Mouse (Mus musculus): Measurements from ENCODE around the gene Ubap2.

Ubap2 gene

DNA sequence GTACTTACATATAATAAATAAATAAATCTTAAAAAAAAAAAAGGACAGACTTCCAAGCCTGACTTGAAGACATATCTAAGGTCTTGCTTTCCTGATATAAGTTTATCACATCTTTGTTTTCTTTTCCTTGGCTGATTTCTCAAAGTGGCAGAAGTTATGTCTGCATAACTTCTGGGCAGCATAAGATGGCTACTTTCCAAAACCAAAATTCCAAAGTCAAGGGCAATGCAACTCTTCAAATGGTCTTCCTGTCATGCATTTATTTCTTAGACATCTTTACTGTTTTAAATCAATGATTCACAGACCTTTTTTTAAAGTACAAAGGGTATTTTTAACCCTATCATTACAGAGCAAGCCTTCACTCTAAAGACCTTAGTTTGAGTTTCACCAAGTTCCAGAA lies 14.3 kb downstream of the Ubap2 start:
- DNase-seq (ENCODE audit: low spot score in 2 of 2), result no peak

DNA sequence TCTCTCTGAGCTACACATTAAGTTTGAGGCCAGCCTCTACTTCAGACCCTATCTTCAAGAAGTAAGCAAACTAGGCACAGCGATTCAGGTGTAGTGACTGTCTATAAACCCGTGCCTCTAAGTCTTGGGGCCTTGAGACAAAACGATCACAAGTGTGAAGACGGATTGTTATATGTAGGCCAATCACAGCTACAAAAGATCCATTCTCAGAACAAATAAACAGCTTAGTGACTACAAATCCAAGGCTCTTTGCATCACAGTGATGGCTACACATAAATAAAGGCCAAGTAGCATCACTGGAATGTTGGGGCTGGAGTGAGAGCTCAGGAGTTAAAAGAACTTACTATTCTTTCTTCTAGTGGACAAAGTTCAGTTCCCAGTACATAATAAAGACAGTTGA lies 15.9 kb downstream of the Ubap2 start:
- no peak for DNase-seq (ENCODE audit: low spot score in 2 of 2)

DNA sequence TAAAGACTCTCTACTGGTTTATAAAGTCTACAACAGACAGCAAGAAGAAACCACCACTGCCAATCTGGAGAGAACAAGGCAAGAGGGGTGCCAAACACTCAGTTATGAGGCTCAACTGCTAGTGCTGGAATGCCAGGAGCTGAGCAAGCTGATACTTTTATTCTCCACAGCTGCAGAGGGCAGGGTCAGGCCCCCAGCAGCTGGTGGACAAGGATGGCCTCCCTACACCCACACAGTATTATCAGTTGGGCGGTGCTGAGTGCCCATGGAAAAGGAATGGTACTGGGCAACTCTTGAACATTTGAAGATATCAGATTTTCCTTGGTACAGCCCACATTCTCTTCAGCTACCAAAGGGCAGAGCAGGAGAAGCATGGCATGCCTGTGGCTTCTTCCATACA lies 17.2 kb downstream of the Ubap2 start:
- DNase-seq (ENCODE audit: low spot score in 2 of 2), result no peak

DNA sequence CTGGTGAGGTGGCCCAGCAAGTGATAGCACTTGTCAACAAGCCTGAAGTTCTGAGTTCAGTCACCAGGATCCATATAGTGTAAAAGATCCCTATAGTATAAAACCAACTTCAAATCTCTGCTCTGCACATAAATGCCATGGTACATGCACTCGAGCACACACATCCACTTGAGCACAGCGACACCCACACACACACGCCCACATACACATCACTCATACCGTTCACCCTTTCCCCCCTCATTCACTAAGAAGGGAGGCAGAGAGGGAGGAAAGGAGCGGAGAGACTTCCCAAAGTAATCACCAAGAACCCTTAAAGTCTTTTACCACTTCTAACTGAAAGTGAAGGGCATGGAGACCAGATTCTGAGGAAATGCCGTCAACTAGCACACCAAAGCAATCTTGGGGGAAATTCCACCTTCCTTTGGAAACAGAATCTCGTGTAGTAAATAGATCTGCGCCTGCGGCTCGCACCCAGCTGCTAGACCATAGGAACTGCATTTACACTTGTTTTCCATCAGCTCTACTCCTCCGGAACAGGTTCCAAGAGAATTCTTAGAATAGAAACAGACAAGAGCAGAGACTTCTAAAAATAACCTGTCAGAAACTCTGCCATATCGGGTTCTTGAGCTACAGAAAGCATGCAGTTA lies 19.3 kb downstream of the Ubap2 start:
- peak; percentile 5 to 9 for DNase-seq (ENCODE audit: low spot score in 2 of 2)

DNA sequence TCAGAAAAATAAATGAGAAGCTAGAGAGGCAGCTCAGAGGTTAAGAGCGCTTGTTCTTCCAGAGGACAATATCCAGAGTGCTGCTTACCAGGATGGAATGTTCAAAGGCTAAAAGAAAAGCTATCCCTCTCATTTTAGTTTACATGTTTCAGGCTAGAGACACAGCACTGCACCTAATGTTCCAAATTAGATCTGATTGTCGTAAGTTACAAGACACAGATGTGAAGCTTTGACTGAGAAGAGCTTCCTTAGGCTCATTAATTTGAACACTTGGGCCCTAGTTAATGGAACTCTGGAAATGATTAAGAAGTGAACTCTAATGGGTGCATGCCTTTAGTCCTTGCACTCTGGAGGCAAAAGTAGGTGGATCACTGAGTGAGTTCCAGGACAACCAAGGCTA lies 21.2 kb downstream of the Ubap2 start:
- DNase-seq (ENCODE audit: low spot score in 2 of 2), result no peak

DNA sequence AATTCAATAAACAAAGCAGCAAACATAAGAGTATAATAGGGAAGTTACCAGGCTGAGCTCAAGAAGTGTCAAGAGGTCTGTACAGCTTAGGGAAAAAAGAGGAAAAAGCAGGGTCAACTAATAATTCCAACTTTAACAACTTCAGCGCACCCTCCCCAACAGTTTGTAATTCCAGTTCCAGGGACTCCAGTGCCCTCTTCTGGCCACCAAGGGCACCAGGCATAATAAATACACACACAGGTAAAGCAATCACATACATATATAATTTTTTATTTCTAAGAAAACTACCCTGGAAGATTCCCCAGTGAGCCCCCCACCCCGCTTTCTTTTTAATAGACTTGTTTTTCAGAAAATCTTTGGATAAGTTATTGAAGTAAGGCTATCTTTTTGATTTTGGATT lies 29.5 kb downstream of the Ubap2 start:
- no peak for DNase-seq (ENCODE audit: low spot score in 2 of 2)

DNA sequence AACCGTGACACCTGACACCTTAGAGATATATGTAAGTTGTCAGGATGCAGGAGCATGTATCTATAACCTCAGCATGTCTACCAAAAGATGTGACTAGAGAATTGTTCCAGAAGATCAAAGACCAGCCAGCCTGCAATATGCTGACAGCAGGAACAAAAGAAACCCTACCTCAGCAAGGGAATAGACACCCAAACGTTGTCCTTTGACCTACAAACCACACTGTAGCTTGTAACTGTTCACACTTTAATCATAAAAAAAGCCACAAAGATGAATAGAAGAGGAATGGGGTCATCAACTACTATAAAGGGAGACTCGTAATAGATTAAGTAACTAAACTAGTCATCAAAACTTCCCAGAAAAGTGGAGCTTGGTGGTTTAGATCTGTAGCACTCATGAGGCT lies 34.0 kb downstream of the Ubap2 start:
- DNase-seq (ENCODE audit: low spot score in 2 of 2), result no peak

DNA sequence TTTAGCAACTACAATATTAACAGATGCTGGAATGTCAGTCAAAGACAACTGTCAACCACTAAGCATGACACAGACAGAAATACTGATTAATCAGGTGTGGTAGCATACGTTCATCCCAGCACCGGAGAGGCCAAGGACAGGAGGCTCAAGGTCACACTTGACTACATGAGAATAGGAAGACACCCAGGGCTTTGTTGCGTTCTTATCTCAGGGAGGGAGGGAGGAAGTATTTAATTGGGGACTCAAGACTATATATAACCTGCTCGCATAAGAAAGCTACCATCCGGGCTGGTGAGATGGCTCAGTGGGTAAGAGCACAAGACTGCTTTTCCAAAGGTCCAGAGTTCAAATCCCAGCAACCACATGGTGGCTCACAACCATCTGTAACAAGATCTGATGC lies 39.3 kb downstream of the Ubap2 start:
- no peak for DNase-seq (ENCODE audit: low spot score in 2 of 2)

DNA sequence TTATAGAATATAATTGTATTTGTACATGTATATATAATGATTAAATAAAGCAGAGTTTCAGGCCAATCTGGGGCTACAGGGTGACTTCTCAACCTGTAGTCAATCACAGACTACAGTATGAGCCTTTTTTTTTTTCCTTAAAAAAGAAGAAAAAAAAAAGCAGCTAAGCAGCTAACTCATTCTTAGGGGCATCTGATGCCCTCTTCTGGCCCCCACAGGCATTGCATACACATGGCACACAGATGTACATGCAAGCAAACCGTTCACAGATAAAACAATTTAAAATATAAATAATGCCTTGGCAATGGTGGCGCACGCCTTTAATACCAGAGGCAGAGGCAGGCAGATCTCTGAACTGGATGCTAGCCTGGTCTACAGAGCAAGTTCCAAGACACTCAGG lies 48.6 kb downstream of the Ubap2 start:
- DNase-seq (ENCODE audit: low spot score in 2 of 2), result peak; percentile 28 to 47

DNA sequence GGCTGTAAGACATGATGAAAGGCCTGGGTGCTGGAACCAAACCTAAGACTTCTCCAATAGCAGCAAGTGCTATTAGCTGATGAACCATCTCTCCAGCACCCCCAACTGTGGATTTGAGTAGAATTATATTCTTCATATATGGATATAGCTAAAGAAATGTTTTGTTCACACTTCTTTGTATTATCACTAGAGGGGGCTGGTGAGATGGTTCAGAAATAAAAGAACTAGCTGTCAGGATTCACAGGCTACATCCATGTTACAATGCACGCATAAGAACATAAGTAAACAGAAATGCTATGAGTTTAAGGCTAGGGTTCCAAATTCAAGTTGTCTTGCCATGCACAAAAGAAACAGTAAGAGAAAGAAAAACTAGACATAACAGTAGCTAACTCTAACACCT lies 49.5 kb downstream of the Ubap2 start:
- DNase-seq (ENCODE audit: low spot score in 2 of 2), result no peak

DNA sequence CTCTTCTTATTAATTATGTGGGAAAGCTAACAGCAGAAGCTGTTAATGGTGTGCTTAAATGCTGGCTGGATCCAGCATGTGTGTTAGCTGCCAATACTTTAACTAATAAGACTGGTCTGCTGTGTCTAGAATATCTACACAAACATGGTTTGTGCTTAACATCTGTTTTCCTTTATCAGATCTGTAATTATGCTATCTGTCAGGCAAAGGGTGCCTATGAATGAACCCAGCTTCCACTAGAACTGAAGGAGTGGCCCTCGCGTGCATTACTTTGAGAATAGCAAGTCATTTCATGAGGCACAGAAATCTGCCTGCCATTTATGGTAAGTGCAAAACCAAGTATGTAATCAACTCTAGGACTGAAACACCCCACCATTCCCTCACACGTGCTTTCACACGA lies 66.9 kb downstream of the Ubap2 start:
- DNase-seq (ENCODE audit: low spot score in 2 of 2), result no peak

DNA sequence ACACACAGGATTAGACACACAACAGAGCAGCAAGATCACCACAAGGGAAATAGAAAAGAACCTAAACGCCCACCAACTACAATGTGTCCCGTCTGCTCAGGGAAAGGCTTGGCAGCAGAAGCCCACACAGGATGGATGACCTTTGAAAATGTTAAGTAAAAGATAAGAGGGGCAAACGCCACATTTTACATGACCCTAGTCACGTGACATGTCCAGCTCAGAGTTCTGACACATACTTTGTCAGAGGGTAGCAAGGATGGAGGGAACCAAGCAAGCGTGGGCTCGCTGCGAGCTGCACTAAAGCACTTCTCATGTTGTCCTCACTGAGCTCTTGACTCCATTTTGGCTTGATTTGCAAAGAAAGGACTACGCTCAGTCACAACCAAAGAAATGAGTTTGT lies 69.2 kb downstream of the Ubap2 start:
- DNase-seq (ENCODE audit: low spot score in 2 of 2), result no peak

DNA sequence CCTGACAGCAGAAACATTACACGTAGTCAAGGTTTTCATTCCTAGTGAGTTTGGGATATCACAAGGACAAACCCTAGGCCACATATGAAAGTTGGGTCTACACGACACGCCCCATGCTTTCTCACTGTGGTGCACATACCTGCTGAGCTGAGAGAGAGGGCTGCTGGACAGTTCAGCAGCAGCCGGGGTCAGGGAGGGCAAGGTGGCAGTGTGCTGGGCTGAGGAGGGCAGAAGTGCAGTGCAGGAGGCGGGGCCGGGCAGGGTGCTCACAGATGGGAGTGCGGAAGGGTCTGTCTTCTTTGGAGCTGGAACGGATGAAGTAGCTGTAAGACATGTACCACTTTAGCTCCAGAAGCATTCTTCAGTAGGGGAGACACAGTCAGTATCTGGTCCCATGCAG lies 72.8 kb downstream of the Ubap2 start:
- DNase-seq (ENCODE audit: low spot score in 2 of 2), result no peak

DNA sequence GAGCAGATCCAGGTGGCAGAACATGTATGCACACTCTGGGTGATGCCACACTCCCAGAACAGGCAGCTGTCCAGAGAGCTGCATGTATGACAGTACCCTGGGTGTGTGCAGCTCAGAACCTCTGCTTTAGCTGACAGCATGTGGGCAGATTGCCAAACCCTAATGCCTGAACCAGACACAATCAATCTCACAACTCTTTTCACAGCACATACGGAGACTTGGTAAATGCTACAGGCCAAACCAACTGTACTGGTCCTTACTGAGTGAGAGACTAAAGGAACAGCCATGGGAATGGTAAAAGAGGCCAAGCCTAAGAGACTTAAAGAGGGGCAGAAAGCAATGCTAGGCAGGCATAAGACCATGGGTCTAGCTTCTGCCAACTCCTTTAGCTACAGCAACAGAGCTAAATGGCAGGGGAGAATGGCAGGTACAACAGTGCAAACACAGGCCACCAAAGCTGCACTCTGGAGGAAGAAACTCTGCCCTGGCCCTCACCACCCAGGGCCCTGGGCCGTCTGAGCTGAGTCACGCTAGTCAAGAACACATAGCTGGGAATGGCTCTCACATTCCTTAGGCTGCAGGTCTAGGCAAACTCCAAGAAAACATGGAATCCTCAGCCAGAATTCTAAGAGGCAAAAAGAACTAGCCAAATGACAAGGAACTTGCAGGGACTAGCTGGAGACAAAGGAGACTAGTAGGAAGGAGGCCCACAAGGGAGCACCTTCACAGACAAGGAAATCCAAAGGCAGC lies 77.9 kb downstream of the Ubap2 start:
- no peak for DNase-seq (ENCODE audit: low spot score in 2 of 2)

DNA sequence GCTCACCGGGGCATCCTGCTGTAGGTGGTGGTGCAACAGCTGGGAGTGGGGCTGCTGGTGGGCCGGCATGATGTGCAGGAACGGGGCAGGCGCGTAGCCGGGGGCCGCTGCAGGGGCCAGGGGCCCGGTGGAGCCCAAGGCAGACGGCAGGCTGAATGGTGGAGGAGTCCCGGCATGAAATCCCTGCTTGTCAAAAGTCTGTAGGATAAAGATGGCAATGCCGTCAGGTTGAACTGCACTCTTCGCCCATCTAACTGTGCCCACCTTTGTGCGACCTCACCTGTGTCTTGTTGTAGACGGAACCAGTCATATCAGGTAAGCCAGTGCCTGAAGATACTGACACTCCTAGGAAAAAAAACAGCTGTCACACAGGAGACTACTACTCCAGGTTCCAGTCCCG lies 79.6 kb downstream of the Ubap2 start:
- DNase-seq (ENCODE audit: low spot score in 2 of 2), result no peak

DNA sequence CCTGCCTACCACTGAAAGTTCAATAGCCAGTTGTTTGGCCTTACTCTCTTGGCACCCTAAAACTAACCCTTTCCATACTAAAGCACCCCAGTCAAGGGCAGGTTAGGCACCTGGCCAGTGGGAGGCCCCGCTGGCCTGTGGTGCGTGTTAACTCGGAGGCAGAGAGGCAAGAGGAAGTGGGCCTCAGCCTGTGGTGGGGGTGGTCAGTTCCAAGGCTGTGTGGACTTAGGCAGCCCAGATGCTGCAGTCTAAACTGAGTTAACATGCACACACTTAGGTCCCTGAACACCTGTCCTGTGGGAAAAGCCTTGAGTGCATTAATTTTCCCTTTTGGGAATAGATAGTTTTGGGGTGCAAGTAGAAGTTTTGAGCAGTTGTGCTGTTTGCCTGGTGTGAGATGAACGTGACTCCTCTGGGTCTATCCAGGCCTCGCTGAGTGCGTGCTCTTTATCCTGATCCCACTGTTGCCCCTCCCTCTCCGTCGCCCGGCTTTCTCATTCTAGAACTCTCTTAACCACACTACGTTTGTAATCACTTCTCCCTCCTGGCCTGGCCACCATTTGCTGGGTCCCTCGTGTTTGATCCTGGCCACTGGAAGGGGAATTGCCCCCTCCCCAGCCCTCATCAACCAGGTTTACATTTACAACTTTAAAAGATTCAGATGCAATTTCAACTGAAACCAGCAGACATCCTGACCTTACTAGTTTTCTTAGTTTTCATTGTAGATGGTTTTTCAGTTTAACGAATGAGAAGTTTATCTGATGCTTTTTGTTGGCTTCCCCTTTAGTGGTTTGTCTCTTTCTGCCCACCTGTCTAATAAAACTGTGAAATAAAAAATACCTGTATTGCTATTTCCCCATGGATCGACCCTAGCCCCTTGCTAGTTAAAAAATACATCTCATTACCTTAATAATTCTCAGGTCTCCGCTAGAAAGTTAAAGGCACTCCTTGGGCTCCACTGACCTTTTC lies 82.1 kb downstream of the Ubap2 start:
- no peak for DNase-seq (ENCODE audit: low spot score in 2 of 2)

DNA sequence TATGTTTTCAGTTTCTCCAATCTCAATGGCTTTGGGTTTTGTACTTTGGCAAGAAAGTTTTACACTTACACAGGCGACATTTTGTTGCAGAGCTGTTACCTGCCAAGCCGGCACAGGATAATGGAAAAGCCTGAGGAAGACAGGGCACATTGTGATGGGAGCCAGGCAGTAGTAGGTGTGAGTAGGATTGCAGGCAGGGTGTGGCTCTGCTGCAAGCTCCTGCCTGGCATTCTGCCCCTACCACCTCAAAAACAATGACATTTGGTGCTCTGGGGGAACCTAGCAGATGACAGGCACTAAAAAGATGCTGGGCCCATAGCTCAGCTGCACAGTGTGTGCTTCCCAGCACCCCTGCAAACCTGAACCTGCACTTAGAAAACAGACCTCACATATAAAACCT lies 85.1 kb downstream of the Ubap2 start:
- no peak for DNase-seq (ENCODE audit: low spot score in 2 of 2)

DNA sequence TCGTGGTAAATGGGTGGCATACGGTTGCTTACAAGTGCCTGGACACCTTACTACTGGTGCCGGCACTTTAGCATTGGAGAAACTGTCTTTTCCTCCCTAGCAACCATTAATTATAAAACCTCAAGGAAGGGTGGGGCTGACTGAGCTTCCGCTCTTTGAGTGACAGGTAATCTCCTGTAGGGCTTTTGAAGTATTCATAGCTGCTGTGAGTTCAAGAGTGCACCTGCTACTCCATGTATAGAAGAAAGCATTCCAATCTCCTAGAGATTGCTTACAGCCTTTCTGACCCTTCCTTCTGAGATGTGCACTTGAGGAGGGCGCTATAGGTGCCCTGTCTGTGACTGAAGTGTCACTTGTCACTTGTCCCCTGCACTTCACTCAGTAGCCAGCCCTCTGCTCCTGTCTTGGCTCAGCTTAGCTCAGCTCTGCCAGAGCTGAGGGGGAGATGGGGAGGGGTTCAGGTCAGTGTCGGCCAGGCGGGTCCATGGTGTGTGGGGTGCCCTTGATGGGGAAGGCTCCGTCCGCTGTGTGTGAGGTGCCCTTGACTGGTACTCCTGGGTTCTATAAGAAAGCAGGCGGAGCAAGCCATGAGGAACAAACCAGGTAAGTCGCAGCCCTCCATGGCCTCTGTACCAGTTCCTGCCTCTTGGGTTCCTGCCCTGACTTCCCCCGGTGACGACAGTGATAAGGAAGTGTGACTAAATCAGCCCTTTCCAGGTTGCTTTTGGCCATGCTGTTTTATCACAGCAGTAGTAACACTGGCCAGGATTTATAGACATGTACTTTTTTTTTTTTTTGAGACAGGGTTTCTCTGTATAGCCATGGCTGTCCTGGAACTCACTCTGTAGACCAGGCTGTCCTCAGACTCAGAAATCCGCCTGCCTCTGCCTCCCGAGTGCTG lies 94.9 kb downstream of the Ubap2 start:
- DNase-seq (ENCODE audit: low spot score in 2 of 2), result no peak

DNA sequence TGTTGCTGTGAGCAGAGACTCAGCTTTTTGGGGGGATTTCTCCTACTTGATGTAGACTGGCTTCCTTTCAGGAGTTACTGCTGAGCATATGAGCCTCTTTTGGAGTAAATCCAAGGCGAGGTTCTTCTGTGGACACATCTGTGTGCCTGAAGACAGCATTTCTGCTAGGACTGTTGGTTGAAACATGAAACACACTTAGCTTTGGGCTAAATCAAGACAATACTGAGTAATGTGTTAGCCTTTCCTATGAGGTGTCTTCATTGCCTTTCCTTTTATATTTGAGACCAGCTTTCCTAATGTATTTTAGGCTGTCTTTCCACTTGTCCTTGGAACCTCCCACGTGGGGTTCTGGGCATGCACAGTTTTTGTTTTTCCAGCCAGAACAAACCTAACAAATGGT lies 100.3 kb downstream of the Ubap2 start:
- no peak for DNase-seq (ENCODE audit: low spot score in 2 of 2)

DNA sequence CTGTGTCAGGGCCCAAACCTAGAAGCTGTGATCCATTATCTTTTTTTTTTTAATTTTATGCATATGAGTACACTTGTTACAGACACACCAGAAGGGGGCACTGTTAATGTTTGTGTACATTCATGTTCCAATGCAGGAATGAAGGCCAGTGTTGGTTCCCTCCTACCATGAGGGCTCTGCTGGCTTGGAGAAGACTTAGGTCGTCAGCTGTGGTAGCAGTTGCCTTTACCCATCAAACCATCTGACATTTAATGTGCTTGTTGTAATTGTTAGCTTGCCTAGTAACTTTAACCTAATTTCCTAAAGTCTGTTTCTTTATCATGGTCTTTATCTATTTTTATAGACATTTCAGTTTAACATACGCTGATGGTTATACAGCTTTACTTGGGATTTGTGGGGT lies 104.0 kb downstream of the Ubap2 start:
- no peak for DNase-seq (ENCODE audit: low spot score in 2 of 2)

DNA sequence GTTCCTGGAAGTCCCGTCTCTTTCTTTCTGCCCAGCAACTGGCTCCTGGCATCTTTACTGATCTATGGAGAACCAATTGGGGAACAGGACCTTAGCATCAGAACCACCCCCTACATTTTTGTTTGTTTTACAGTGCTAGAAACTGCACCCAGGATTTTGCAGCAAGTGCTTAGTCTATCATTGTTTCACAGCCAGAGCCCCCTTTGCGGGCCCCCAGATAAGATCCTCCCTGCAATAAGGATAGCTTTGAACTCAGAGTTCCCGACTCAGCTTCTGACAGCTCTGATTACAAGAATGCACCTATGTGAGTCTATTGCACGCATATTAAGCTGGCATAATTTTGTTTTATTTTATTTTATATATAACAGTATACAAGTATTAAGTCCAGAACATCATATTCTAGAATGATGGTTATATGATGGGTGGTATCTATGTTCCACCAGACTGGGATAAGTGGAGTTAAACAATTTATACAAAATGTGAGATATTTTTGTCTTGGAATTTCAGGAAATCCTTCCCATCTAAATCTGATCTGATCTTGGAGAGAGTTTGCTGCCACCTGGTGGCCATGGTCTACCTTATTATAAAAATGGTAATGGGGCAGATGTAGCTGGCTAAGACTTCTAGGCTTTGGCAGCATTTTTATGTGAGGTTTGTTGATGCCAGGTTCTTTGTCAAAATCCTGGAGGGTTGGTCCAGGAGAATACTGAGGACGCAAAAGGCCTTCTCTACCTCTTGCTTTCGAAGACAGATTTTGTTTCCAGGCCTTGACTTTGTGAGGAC lies 109.1 kb downstream of the Ubap2 start:
- peak; percentile 59 to 69 for DNase-seq (ENCODE audit: low spot score in 2 of 2)
